Mouse (Mus musculus) urinary bladder, postnatal 14 days (tissue): ENCODE data around the gene Dda1.
A peak's percentile ranks its signal among the peaks of the same experiment; 100 is the strongest.

Source experiments
- DNase-seq: peaks from one replicate; pipeline ENCODE4 v3.0.0; 2021; ENCODE audit warnings: low spot score

The Dda1 gene

DNA sequence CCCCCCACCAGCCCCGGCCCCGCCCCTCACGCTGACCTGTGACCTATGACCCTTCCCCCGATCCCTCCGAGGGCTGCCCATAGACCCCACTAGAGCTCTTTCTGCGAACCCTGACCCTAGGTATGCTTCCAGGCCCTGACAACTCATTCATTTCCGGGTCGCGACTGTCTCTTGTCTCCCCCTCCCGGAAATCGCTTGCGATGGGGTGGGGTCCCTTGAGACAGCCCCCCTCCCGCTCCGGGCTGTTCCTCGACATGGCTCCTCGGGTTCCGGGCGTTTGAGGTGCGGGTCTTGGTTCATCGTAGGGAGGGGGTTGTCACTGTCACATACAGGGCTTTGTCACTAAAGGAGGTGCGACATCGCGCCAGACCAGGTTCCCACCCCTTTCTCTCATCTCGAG, 412 bp downstream of the Dda1 start:
- no peak for DNase-seq

DNA sequence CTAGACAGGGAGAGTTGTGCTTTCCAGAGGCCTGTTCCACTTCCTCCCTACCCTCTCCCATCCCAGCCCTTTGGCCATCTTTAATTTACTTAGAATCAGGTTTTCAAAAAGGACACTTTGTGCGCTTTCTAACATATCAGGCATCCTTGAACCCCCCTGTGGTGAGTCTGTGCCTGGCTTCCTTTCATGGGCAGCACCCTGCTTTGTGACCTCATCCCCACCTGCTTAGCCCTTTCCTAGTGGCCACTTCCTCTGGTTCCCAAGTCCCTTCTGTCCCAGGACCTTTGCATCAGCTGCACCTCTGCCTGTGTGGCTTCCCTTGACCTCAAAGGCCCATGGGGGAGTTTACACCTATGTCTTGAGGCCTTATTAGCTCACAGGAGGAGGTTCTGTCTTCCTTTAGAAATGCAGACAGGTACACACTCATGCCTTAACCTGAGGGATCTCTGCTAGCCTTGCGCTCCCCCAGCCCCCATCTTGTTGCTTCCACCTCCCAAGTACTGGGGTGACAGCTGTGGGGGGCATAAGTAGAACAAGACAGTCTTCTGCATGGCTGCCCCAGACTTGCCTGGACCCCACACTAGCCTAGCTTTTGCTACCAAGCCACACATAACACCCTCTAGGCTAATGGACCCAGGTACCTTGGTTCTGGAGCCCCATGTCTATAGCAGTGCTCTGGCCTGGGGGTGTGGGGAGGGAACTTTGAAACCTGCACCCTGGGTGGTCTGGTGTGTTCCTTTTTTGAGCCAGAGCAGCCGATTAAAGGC, 1.3 kb downstream of the Dda1 start:
- DNase-seq: no peak

- no peak for DNase-seq
These were observed 1.9 kb downstream of the Dda1 start for GRCm38 (mm10) chr8:71470913-71471255.

- DNase-seq: no peak
These were observed 2.9 kb downstream of the Dda1 start for GRCm38 (mm10) chr8:71471861-71472260.

DNA sequence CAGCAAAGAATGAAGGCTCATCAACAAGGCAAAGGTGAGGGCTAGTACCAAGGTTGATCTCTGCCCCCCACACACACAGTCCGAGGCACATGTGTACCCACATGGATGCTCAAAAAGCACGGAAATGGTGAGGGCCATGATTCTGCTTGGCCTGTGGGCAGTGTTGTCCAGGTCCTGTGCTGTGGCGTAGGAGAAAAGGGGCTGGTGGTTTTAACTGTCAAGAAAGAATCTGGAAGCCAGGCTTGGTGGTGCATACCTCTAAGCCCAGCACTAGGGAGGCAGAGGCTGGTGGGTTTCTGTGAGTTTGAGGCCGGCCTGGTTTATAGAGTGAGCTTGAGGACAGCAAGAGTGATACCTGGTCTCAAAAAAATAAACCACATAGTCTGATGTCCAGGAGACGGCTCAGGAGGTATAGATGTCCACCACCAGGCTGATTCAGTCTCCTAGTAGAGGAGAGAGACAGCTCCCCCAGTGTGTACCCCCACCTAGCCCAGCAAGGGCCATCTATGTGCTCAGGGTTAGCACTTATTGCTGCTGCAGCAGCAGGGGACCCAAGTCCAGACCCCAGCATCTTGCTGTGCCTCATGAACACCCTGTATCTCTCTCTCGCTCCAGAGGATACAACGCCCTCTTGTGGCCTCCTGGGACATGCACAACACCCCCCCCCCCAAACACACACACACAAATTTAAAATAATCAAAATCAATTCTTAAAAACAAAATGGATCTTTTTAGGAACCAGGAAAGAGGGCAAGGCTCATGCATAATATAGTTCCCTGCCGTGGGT, 3.8 kb downstream of the Dda1 start:
- DNase-seq: no peak

DNA sequence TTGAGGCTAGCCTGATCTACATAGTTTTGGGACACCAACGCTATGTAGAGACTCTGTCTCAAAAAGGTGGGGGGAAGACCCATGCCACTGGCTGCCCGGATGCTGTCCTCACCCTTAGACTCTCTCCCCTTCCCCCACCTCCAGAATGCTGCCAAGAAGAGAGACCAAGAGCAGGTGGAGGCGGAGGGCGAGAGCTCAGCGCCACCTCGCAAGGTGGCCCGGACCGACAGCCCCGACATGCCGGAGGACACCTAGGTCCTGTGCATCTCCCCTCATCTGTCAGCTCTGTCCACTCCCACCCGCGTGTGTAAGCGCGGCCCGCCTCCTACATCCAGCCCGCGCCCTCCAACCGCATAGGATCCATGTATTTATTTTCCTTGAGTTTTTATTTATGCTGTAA, 5.3 kb downstream of the Dda1 start:
- DNase-seq: no peak

GRCm38 (mm10) chr8:71474785-71475701, 6.0 kb downstream of the Dda1 start:
- DNase-seq: no peak

DNA sequence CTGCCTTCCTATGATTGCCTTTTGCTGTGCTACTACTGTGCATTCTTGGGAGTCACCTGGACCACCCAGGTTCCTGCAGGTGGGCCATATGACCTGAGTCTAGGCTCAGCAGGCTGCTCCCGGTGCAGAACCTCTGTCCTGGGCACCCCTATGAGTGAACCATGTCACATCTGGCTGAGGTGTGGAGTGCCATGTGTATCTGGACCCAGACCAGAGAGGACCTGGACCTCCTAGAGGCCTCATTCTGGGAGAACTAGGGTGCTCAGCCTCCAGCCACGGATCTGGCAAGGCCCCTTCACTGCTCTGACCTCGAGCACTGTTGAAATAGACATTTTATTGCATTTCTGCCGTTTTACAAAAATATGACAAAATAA, 6.7 kb downstream of the Dda1 start:
- DNase-seq: no peak

GRCm38 (mm10) chr8:71476099-71476940, 7.3 kb downstream of the Dda1 start:
- DNase-seq: peak; percentile 83

DNA sequence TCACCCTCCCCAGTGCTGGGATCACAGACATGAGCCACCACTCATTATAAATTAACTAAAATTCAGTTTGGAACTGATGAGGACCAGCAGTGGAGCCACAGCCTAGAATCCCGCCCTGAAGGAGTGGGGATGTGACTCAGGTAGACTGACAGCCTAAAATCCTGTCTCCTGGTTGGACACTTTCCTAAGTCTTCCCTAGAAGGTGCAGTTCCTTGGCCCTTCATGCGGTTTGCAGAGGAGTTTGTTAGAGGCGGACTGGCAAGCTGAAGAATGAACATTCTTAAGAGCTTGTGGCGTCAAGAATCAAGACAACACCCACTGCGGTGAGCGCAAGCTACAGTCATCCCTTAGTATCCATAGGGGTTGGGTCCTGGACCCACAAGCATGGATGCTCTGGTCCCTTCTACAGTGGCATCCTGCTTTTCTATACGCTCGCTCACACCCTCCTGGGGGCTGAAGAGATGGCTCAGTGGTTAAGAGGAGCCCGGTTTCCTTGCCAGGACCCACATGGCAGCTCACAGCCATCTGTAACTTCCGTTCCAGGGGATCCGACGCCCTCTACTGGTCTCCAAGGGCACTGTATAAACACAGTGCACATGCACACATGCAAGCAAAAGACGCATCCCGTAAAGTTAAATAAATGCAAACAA, 8.3 kb downstream of the Dda1 start:
- no peak for DNase-seq

GRCm38 (mm10) chr8:71478943-71479342, 9.9 kb downstream of the Dda1 start:
- no peak for DNase-seq

DNA sequence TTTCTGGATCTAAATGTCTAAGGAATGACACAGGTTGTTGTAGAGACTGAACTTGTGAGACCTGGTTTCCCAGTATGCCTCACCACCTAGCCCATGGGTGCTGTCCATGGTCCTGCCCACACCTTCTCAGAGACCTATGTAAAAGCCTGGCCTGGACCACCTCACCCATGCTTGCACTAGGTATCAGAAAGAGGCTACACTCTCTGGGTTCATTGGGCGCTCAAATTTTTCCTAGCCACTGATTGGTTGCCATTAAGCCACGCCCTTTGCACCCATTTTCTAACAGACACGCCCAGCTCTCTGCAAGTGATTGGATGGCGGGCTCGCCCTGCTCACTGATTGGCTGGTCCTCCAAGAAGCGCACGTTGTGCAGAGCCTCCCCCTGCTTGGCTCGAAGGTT, 14.9 kb downstream of the Dda1 start:
- peak; percentile 56 for DNase-seq

DNA sequence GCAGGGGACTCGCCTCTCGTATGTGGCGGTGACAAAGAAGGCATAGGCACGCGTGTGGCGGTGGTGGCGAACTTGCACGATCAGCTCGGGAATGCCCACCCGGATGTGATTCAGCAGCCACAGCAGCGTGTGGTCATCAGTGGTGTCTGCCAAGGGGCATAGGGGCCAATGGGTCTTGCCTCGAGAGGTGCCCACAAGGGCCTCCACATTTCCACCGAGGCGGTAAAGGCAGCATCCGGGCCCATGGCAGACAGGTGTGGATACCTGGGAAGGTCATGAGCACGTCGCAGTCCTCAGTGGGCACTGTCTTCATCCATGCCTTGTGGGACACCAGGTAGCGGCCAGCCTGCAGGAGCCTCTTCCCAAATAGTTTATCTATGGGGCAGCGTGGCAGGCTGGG, 15.7 kb downstream of the Dda1 start:
- DNase-seq: no peak

GRCm38 (mm10) chr8:71485142-71486135, 16.4 kb downstream of the Dda1 start, which contains the start of gene Ano8:
Gene Ano8 (minus strand): TSS chr8:71485963.
- DNase-seq: peak; percentile 87

DNA sequence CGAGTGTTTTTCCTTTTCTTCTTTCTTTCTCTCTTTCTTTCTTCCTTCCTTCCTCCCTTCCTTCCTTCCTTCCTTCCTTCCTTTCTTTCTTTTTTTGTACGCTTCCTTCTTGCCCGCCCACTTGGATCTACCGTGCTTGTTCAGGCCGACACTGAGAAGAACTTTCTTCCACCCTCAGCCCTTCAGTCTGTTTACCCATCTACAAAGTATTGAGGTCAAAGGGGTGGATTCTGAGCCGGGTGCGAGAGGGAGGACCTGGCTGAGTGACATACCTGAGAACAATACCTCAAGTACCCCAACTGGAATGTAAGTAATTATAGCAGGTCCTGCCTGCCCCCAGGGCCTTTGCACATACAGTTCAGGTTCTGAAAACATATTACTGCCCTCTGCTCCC, 17.1 kb downstream of the Dda1 start:
- no peak for DNase-seq

DNA sequence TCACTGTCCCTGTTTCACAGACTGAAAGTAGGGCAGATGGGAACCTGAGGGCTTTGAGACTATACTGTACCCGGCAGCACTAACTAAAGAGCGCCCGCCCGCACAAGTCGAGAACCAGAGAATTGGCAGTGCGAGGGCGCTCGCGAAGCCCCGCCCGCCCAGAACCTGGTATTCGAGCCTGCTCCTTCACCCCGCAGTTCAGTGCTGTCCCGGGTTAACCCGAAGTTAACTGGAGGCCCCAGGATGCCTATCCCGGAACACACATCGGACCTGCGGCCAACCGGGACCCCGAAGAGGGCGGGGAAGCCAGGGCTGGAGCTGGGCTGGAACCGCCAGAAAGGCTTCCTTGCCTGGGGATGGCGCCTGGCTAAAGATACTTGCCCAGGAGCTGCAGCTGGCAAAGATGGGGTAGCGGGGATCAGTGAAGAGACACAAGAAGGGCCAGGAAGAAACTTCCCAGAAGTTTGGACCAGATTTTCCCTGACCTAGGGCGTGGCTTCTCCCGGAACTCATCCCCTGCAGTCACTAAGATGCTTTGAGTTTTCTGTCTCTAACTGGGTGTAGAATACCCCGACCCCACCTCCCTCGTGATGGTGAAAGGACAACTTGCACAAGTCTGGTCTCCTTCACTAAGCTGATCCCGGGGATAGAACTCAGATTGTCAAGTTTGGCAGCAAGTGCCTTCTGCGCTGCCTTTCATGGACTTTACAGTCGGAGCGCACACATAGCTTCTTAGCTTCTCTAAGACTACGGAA, 18.9 kb downstream of the Dda1 start, which contains the start of gene Gtpbp3:
TSS of gene Gtpbp3 (plus strand) at position 413 of the 755 bp plus-strand sequence.
- peak; percentile 86 for DNase-seq

DNA sequence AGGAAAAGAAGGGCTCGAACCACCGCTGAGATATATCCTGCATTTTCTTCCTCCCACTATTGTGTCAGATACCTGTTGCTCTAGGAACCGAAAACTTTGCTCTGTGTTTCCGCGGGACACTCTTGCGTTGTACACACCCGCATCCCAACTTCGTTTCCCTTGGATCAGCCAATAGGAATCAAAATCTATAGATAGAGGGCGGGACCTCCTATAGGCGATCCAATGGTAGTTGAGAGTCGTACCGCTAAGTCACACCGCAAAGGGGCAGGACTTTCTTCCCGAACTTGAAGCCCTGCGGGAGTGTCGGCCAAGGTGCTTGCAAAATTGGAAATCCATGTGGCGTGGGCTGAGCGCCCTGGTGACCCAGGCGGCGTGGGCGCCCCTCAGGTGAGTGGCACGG, 19.5 kb downstream of the Dda1 start:
- peak; percentile 89 for DNase-seq

DNA sequence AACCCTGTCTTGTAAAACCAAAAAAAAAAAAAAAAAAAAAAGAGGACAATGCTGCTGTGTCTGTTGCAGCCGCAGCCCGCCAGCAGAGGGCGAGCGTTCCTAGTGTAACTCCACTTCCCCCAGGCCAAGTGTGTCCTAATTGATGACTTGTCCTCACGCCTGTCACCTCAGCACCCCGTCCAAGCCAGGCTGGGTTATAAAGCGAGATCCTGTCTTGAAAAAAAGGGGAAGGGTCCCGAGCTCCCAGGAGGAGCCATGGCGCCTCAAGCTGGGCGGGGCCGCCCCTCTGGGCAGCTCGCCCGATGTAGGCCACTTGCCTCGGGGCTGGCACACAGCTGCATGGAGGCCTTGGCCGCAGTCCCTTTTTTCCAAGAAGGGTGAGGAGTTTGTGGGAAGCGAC, 26.0 kb downstream of the Dda1 start:
- DNase-seq: peak; percentile 88

DNA sequence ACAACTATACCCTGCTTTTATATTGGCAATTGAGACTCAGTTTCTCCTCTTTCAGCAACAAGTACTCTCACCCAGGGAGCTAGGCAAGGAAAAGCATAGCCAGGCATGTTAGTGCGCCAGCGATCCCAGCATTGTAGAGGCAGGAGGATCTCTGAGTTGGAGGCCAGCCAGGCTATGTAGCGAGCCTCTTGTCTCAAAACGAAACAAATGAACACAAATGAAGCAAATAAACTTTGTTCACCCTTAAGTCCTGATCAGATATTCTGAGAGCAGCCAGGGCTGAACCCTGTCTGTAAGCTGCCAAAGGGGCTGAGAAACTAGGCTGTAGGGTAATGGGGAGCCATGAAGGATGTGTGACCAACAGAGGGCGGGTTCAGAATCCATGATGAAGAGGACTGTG, 26.8 kb downstream of the Dda1 start:
- DNase-seq: no peak
